9 mouse cellular contexts compared by ENCODE assay signal in genomic region chr8:126737032-126737431, GRCm38 (mm10).
A peak's percentile ranks its signal among the peaks of the same experiment; 100 is the strongest.
DNase-seq lines count a peak whose midpoint lies in the region; ATAC-seq and TF ChIP-seq lines count a peak whose summit lies in the region.
"Had no signal": no experiment of that assay in that cellular context is flagged by ENCODE, and none has a peak within 500 bp of the region (broad histone marks: within the 10 kb centered on the region; RNA-seq: fewer than 3 reads in every experiment).

No protein-coding gene starts in this region.

- H3K4me2 ChIP-seq in heart, embryonic 15.5 days, result 0 out of 2 replicates have a peak overlapping the region, but pooled peaks have one; percentile 14
- peak overlapping the region; percentile 35; the same call in 1 of the 2 replicates for H3K4me2 ChIP-seq in lung, embryonic 15.5 days

- WGBS in heart, embryonic 15.5 days, result 47% methylated on average over 5 of the region's 5 CpGs
- WGBS in lung, embryonic 15.5 days, result 20% methylated on average over 5 of the region's 5 CpGs
- 12% methylated on average over 5 of the region's 5 CpGs for WGBS in small intestine, adult 2 months

- DNase-seq in heart, adult 9 months (ENCODE audit: low spot score in 2 of 2), result no peak
- no peak for DNase-seq in lung, postnatal 14 days
- peak; percentile 44 for DNase-seq in kidney, postnatal 10 days
- DNase-seq in adrenal gland, postnatal 4 days (ENCODE audit: low spot score in 2 of 2), result no peak
- DNase-seq in layer of hippocampus, adult 11-12 months (ENCODE audit: low spot score), result no peak
- DNase-seq: left cerebral cortex, postnatal 4 days had no signal

- TF ChIP-seq POLR2A in small intestine, adult 2 months (IDR thresholded peaks at IDR 0.05; ENCODE audit: low read depth, low read length), result no peak

- H3K9ac ChIP-seq in heart, embryonic 15.5 days, result 0 out of 2 replicates have a peak overlapping the region, but pooled peaks have one; percentile 6
- 0 out of 2 replicates have a peak overlapping the region, but pooled peaks have one; percentile 18 for H3K9ac ChIP-seq in lung, embryonic 15.5 days

- peaks cover 27% of the 10 kb centered on the region for H3K4me1 ChIP-seq in heart, embryonic 15.5 days (replicated peaks)
- peaks cover 77% of the 10 kb centered on the region for H3K4me1 ChIP-seq in lung, embryonic 15.5 days
- peaks cover 58% of the 10 kb centered on the region for H3K4me1 ChIP-seq in small intestine, adult 2 months (ENCODE audit: control insufficient read depth, insufficient read depth, insufficient read length, low read length)

- TF ChIP-seq CTCF in small intestine, adult 2 months (IDR thresholded peaks at IDR 0.05; ENCODE audit: extremely low read depth, insufficient read length, insufficient replicate concordance, low read depth, low read length), result no peak

- no peaks in the 10 kb centered on the region for H3K27me3 ChIP-seq in heart, embryonic 15.5 days
- no peaks in the 10 kb centered on the region for H3K27me3 ChIP-seq in lung, embryonic 15.5 days
- no peaks in the 10 kb centered on the region for H3K27me3 ChIP-seq in small intestine, adult 2 months (ENCODE audit: control insufficient read depth, insufficient read depth, low read length)

- H3K36me3 ChIP-seq in heart, embryonic 15.5 days, result no peaks in the 10 kb centered on the region
- H3K36me3 ChIP-seq in lung, embryonic 15.5 days, result no peaks in the 10 kb centered on the region
- H3K36me3 ChIP-seq in small intestine, adult 2 months (ENCODE audit: control insufficient read depth, insufficient read depth, low read length), result no peaks in the 10 kb centered on the region

- H3K9me3 ChIP-seq in heart, embryonic 15.5 days (replicated peaks), result no peaks in the 10 kb centered on the region
- no peaks in the 10 kb centered on the region for H3K9me3 ChIP-seq in lung, embryonic 15.5 days

- H3K4me3 ChIP-seq in heart, embryonic 15.5 days, result no peak overlapping the region
- no peak overlapping the region for H3K4me3 ChIP-seq in lung, embryonic 15.5 days
- no peak overlapping the region for H3K4me3 ChIP-seq in small intestine, adult 2 months (ENCODE audit: low read depth, low read length)

- ATAC-seq in heart, embryonic 15.5 days (replicated peaks; ENCODE audit: insufficient number of reproducible peaks, insufficient read depth, low FRiP score, low read depth), result no peak
- ATAC-seq in lung, embryonic 15.5 days (ENCODE audit: borderline replicate concordance, extremely low read depth, low FRiP score, low TSS enrichment), result no peak

- peak overlapping the region; percentile 99 for H3K27ac ChIP-seq in heart, embryonic 15.5 days
- peak overlapping the region; percentile 100 for H3K27ac ChIP-seq in lung, embryonic 15.5 days
- peak overlapping the region; percentile 100 for H3K27ac ChIP-seq in small intestine, adult 2 months (ENCODE audit: insufficient read depth, low read depth, low read length)
